Mouse (Mus musculus): ENCODE measurements around the gene Sucnr1.

The Sucnr1 gene

DNA sequence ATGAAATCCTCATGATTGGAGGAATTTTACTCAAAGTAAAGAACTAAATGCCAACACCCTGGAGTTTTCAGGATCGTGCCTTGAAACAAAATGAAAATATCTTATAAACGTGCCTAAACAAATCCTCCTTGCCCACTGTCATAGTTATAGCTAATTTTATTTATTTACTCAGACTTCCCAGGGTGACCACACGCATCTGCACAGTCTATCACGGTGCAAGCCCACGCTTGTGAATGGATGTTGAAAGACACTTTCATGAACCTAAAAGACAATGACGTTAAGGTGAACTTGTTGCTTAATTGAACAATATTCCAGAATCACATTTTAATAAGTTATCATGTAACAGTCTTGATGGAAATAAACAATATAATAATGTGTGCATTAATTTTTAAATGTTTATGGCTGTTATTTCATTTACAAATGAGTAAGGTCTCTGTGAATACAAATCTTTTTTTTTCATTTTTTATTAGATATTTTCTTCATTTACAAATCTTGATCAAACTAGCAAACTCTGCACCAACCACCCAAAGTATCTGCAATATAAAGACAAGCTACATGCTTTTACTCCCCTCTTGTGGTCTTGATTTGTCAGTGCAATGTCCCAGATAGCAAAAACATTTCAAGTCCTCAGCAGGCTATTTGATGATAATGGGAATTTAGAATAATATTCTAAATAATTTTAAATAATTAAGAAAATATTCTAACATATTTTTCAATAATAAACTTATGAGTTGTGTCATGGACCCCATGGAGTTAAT is 30.4 kb downstream of the Sucnr1 start:
- peak; percentile 68 for DNase-seq (ENCODE audit: low read depth, low spot score)

DNA sequence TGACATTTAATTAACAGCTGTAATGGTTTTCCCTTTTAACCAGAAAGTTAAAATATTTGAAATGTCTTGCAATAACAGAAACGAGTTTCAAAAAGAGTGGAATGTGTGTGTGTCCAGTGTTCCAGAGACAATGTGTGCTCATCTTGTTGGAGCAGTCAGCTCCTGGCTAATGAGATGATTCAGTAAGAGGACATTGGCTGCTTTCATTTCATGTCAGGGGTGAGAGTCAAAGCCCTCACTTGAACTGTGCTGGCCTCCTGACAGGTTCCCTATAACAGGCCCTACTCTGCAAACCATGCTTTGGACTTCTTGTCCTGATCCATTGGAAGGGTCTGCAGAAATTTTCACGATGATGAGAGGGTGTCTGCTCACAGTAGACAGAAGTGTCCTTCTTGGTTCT is 32.9 kb downstream of the Sucnr1 start:
- DNase-seq (ENCODE audit: low read depth, low spot score): no peak

DNA sequence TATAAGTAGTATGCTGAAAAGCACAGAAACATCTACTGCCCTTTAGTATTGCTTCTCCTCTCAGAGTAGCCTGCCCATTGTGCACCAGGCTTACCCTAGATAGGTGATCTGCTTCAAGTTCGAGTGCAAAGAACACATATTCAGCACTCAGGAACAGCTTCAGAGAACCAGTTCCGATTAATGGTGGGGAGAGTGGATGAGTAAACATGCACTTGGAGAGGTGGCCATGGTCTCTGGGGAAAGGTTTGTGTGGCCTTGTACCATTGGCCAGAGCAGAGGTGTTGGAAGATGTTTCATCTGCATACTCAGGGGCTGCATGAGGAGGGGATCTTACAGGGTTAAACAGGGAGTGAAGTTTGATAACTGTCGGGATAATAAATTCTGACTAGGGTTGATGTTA is 39.8 kb downstream of the Sucnr1 start:
- DNase-seq (ENCODE audit: low read depth, low spot score): no peak

DNA sequence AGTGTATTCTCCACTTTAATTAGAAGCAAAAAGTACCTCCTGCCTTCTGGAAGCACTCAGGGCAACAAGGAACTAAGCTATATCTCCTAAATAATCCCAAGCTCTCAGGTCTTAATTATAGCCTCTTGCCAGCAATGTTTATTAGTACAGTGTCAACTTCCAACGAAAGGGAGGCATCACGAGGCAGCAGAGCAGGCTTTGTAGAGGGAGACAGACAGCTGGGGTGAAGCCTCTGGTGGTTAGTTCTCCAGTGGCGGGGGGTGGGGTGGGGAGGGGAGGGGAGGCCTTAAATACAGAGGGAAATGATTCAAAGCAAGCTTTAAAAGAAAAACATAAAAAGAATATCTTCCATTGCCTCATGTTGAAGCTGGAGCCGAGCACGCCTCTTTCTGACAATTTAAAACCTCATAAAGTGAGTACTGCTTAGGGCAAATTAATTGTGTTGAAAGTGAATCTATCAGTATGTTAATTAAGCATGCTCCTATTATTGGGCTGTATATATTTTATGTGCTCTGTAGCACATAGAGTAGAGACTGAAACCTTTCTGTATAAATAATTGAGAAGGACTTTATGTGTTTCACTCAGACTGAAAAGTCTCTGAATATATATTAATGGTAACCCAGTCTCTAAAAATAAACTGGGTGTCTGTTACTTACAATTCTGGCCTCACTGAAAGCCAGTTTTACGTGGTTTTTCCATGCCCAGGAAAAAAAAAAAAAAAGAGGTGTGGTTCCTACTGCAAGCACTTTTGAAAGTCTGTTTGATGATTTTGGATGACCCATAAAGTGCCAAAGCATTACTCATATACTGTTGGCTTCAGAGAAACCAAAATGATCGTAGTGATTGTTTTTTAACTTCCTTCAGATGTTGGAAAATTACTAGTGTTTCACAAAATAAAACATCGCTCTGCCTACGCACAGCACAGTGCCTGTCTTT is 42.5 kb downstream of the Sucnr1 start:
- peak; percentile 14 for DNase-seq (ENCODE audit: low read depth, low spot score)

DNA sequence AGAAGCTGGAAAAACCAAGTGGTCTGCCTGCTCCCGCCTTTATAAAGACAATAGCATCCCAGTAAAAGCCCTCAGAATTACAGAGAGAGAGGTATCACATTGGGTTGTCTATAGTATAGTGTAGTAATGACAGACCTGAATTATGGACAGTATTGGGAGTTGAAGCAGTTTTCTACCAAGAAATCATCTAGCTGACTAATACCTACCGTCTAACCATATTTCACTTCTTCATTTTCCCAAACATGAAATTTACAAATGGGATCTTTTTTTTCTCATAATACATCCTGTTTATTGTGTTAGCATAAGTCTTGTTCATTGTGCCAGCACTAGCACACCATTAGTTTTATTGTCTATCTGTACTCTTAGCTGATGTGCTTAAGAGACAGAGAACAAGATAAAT is 44.9 kb downstream of the Sucnr1 start:
- no peak for DNase-seq (ENCODE audit: low read depth, low spot score)

DNA sequence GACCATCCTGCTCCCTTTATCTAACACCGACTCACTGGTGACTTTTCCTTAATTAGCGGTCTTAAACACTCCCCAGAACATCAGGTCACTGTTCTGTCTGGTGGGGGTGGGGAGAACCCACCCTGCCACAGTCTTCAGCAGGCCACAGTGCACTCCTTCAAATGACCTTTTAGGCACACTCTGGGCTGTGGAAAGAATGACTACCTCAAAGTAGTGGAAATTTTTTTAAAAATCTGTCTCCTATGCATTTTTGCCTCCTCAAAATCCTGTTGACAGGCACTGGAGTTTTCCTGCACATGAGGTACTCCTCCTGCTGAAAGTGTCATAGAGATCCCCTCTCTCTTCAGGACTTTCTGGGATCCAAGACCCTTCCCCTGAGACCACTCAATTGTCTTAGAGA is 46.6 kb downstream of the Sucnr1 start:
- no peak for DNase-seq (ENCODE audit: low read depth, low spot score)

DNA sequence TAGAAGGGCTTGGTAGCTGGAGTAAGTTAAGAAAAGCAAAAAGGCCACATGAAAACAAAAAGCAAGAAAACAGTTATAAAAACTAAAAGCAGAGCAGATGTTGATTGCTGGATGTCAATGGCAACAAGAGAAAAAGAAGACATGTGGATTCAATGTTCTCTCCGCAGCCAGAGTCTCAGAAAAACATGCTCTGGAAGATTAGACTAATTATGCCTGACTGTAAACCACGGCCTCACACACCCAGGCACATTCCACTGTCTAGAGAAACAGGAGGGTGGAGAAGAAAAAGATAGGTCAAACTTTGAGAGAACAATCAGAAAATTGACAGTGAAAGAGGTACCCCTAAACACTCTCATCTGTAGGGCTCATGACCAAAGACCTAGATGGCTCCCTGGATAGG is 54.1 kb downstream of the Sucnr1 start:
- DNase-seq (ENCODE audit: low read depth, low spot score): no peak
